Mouse (Mus musculus) MEL-GATA-1-ER (cell line): ENCODE results near the gene Gramd1b.

Source experiments
- DNase-seq: peaks from one replicate; pipeline ENCODE4 v3.0.0-alpha.2; 2012; ENCODE audit warnings: low read depth; ENCODE audit errors: extremely low read depth

Gene Gramd1b

DNA sequence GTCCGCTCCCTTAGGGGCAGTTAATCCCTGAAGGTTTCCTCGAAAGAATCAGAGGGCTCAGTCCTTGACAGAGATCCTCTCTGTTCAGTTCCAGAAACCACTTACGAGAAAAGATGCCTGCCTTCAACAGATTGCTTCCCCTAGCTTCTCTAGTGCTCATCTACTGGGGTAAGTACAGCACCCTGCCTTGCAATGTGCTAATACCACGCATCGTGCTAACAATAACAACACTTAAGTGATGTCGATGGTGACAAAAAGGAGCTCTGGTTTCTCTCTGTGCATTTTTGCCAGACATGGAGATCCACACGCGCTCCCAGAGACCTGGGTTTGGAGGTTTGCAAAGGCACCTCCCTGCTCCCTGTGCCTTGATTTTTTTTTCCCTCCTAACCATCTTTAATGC, 261.3 kb downstream of the Gramd1b start:
- DNase-seq, result no peak

DNA sequence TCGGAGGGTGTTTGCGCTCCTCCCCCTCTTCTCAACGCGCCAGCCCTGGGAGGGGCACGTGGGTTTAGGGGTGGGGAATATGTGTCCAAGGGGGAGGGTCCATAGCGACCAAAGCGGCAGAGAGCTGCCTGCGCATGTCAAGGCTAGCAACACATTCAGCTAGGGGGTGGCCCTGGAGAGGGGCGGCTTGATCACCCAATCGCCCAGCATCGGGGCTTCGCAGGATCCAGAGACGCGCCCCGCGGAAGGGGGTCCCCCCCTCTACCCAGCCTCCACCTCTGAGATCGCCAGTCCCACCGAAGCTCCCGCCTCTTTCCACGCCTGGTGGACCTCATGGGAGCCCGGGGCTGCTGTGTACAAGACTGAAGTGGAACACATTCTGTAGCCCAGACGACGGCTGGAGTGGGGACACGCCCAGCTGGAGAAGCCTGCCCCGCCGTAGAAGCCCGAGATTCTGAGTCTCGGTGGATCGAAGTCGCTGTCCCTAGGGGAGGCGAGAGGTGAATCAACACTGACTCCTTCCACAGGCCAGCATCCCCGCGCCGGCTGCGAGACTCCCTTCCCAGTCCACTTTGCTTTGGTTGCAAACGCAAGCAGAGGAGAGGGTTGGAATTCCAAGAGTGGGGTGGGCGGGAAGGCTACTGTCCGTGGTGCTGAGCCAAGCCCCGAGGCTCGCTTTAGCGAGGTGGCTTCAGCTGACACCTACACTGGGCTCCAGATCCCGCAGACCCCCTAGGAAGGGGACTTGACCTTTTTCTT, 261.9 kb downstream of the Gramd1b start, which contains the start of gene Scn3b:
Scn3b (plus strand) TSS at position 115 of the 759 bp plus-strand sequence.
- DNase-seq, result no peak

DNA sequence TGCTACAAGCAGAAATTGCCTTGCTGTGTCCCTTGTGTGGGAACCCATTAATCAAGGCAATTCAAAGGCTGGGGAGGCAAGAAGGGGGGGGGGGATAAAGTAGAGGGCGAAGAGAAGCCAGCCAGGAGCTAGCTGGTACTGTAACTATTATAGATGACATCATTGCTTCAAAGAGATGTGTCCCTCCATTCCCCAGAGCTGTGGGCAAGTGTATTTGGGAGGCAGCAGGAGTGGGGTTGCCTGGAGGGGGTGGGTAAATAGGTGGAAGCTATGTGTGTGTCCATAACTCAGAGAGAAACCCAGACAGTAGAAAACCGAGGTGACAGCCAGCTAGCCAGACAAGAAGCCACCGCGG, 262.5 kb downstream of the Gramd1b start:
- DNase-seq, result no peak

DNA sequence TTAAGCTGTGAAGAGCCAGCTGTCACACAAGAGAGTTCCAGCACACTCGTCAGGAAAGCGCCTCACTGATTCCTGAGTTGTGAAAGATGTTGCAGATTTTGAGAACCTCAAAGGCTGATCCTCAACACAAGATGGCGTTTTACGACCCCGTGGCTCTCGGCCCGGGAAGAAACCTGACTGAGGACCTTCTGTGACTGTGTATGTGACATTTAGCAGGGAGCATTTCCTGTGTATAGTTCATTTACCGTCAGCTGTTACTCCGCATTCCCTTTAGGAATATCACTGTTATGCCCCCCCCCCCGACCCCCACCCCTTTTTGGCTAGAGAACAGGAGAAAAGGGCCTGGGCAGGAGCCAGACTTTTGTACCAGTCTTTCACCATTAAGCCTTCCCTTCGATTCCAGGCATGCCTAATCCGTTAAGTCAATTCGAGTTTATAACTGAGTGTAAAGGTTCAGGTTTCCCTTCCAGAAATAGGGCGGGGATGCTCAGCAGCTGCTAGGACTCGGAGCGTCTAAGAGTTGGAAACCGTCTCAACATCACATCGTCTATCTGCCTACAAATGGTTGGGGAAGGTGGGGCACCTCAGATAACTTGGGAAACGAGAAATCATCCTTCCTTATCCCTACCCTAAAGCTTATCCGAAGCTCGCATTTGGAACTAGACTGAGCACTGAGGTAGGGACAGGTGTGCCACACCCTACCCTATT, 263.0 kb downstream of the Gramd1b start:
- no peak for DNase-seq

DNA sequence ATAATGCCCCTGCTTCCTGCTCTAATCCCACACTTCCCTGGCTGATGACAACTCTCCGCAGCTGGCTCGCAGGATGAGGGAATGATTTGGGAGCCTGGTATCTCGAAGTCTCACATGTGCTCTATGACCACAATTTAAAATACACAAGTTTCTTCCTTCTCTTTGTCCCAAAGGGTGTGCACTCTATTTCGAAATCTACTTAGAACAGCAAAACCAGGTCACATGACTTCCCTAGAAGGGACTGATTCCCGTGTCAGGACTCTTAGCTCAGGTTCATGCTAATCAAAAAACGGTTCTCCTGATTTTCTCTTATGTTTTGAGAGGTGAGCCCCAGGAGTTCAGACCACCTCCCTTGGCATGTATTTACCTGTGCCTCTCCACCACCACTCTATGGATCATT, 267.3 kb downstream of the Gramd1b start:
- DNase-seq, result no peak

DNA sequence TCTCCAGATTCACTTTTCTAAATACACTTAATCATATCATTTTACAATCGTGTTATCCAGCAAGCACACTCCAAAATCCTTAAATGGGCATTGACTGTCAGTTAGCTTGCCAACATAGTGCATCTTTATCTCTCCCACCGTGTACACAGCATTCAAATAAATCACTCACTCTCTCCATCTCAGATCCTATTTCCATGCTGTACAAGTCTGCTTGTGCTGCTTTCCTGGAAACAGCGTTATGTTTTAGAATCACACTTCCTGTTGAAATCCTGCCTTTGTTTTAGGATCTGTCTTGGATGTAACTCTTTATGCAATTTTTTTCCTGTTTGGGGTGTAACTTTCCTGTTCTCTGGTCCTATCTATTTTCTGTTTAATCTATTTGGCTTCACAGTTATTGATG, 278.7 kb downstream of the Gramd1b start:
- no peak for DNase-seq

DNA sequence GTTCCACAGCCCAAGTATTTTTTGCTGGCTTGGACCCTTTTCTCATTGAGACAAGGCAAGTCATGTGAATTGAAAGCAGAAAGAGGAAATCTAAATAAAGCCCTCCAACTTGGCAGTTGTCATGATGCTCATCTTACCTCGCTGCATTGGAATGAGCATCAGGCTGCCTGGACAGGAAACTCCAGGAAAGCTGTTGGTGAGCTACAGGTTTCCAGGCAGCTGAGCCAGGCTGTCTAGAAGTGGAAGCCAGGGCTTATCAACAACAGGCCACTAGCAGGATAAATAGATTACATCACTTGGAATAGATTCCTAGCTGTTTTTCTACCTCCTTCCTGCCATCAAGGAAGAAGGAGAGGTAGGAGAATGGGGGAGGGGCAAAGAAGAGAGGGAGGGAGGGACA, 282.1 kb downstream of the Gramd1b start:
- DNase-seq, result no peak

DNA sequence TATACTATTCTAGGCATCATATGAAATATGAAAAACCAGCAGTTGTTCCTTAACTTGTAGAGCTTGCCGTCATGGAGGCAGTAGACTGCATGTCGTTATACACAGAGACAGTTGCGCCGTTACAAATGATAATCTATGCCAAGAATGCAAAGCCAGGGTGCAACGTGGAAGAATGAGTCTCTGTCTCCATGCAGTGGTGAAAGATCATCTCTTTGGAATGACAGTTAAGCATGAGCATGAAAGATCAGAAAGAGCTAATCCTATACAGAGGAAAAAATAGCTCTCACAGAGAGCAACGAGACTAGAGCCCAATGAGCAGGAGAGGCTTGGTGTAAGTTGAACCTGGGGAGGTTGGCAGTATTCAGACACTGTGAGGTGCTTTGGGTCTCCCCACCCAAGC, 284.5 kb downstream of the Gramd1b start:
- no peak for DNase-seq

DNA sequence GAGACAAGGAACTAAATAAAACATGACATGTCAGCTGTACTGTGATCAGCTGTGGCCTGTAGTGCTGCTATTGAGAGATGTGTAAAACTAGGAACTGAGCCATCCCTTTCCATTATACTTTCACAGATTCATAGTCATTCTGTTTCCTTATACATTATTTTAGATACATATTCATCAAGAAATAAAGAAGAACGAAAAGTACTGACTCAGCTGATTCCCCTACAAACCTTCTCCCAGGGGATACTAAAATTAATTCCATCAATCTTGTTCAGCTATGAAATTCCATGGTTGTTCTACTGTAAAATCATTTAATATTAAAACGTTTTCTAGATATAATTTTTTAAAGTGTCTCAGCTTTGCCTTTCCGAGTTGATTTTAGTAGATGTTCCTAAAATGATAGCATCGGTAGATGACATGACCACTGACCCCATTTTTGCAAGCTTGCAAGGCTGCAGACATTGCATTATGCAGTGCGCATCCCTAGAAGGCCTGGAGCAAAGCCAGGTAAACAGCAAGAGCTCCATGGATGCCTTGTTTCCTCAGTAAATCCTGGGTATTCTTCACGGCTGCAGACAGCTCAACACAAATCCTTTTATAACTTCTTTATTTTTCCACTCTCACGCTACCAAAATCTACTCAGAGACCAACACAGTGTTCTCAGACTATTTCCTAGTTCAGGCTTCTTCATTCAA, 285.1 kb downstream of the Gramd1b start:
- no peak for DNase-seq

DNA sequence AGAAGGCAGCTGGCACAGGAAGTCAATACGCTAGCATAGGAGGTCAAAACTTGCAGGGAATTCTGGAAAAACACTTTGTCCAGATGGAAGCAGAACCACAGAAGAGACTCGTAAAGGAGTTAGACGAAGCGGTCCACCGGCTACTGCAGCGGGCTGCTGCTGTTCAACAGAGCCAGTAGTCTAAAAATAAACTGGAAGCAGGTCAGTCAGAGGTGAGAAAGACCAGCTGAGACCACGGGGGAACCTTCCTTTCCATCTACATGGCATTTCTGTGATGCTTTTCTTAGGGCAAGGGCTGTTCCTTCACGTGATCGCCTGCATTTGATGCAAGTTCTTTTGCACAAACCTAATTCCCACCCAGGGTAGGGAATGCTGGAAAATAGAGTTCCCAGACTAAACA, 285.7 kb downstream of the Gramd1b start:
- DNase-seq, result no peak
